Mouse (Mus musculus): ENCODE results near the gene Tsx.
"Not testable (repeated sequence)": the region's sequence is repeated elsewhere in the genome, so short reads cannot be mapped to it uniquely, and the experiment has no call there.

Tsx gene

DNA sequence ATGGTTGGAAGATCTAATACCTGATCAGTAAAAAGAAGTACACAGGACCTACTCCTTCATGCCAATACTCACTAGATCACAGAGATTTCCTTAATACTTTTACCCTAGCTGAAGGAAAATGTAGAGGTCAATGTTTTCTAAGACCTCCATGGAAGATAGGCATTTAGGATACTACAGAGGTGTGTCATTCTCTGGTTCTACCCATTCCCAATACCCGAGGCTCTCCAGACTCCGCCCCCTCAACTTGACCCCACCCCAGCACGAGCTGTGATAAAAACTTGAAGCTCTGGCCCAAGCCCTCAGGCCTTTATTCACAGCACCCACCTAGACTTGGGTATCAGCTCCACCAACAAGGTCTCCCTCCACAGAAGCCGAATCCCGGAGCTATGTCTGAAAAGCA, at the start of gene Tsx:
Gene Tsx, plus strand, starts transcription at position 301 of the 400 bp plus-strand sequence.
- no peak for DNase-seq (ENCODE audit: low read depth in 2 of 2, low spot score in 2 of 2)

DNA sequence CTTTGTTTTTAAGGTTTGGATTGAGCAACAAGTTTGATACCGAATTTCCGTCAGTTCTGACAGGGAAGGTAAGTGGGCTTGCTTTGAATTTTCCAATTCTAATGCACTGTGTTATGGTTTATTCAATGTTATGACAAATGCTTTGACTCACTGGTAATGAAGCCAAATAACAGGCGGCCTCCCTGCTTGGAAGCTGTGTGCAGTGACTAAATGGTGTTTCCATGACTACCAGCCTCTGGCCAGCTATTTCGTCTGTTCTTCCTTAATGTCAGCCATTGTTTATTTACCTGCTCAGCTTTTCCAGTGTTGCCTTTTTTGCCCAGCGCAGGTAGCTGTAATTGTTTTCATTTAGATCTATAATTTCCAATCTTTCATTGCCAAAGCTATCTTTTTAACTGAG, 48.1 kb upstream of the Tsx start:
- DNase-seq (ENCODE audit: low read depth in 2 of 2, low spot score in 2 of 2) = no peak

DNA sequence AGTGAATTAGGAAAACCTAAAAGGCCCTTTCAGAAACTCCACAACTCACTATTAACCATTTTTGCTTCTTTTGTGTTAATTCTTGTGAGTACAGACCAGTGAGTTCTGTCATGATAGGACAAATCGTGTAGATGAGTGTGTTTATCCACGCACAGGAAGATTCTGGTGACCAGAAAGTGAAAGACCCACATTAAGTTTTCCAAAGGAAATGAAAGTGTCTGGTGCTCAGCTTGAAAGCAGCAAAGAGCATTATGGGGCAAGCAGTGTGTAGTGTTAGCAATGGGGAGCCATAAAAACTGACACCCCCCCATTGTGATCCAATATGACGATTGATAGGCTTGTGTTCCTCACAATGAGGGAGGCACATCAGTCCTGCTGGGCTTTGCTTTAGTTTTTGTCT, 45.6 kb upstream of the Tsx start:
- DNase-seq (ENCODE audit: low read depth in 2 of 2, low spot score in 2 of 2) = no peak

DNA sequence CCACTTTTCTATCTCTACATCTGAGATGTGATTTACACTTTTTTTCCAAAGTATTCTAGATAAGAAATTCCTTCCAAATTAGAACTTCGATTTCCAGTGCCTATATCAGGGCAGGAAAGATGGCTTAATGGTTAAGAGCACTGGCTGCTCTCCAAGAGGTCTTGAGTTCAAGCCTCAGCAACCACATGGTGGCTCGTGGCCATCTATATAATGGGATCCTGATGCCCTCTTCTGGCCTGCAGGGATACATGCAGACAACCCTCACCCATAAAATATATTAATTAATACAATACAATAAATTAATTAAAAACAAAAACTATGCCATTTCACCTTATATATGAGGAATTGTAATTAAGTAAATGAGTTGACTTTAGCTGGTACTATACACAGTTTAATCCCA, 43.0 kb upstream of the Tsx start:
- DNase-seq (ENCODE audit: low read depth in 2 of 2, low spot score in 2 of 2) = no peak

DNA sequence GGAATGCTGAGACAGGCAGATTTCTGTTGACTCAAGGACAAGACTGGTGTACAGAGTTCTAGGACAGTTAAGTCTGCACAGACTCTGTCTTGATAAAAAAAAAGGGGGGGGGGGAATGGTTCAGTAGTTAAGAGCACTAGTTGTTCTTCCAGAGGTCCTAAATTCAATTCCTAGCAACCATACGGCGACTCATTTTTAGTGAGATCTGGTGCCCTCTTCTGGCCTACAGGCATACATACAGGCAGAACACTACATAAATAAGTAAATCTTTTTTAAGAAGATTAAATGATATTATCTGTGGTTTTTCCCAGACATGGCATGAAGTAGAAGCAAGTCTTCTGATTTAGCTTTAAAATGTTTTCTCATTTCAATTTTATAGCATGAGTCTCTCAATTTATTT, 42.6 kb upstream of the Tsx start:
- DNase-seq (ENCODE audit: low read depth in 2 of 2, low spot score in 2 of 2) = no peak

DNA sequence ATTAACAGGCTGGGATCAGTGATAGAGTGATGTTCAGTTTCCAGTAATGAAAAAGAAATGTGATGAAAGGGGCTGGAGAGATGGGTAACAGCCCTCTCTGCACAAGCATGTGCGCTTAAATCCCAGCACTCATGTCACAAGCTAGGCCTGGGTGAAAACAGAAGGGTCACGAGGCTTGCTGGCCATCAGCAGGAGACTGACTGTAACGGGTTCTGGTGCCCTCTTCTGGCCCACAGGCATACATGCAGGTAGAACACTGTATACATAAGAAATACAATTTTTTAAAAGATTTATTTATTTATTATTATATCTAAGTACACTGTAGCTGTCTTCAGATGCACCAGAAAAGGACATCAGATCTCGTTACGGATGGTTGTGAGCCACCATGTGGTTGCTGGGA, 40.0 kb upstream of the Tsx start:
- DNase-seq (ENCODE audit: low read depth in 2 of 2, low spot score in 2 of 2) = no peak

DNA sequence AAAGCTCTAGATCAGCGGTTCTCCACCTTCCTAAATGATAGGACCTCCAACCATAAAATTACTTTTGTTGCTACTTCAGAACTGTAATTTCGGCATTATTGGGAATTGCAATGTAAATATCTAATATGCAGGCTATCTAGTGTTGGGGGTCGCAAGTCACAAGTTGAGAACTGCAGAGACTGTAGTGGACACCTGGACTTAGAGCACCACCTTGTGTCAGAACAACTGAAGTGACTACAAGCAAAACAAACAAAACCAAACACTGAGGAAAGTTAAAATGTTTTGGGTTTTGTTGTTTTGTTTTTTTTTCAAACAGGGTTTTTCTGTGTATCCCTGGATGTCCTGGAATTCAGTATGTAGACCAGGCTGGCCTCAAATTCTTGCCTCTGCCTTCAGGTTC, 29.7 kb upstream of the Tsx start:
- no peak for DNase-seq (ENCODE audit: low read depth in 2 of 2, low spot score in 2 of 2)

DNA sequence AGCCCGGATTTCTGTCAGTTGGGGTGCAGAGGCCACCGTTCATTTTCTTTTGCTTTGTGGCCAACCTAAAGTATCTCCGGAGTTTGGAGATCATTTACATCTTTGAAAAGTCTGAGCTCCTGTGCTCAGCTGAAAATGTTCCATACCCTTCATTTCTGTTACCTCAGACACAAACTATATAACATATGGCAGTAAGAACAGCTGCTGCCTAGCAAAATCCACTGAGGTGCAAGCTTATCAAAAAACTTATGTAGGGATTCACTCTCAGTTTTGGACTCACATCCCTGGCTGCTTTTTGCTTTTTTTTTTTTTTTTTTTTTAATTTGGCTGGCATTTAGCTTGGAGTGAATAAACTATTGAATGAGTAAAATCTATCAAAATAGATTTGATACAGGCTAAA, 26.1 kb upstream of the Tsx start:
- DNase-seq (ENCODE audit: low read depth in 2 of 2, low spot score in 2 of 2) = no peak

DNA sequence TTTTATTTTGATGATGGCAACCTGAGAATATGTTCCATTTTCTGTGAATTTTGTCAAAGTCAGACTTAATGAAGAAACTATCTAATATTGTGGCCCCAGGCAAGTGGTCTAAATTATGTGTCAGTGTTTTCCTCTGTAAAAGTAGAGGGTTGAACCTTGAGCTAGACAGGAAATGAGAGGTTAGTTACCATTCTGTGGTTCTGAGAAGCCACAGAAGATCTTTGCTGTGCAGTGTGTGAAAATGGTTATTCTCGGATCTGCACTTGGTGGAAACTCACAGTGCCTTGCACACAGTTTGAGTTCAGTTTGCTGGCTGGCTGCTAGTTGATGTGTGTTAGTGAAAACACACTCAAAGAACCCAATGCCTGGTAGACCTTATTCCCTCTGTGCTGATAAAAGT, 20.4 kb upstream of the Tsx start:
- DNase-seq (ENCODE audit: low read depth in 2 of 2, low spot score in 2 of 2) = peak in 1 of 2 experiments; percentile 1

DNA sequence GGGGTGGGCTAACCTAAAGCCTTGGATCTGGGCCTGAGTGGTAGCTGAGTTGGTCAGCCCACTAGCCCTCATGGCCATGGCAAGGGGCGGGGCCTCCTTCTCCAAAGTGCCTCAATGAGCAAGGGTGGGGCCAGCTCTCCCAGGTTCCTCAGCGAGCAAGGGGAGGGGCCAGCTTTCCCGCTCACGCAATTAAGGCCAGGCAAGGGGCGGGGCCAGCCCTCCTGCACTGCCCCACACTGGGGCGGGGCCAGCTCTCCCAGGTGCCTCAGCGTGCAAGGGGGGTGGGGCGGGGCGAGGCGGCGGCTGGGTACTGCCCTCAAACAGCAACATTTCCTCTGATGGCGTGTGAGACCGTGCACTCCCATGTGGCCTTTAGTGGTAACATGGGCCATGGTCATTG, 9.2 kb upstream of the Tsx start:
- no peak for DNase-seq (ENCODE audit: low read depth in 2 of 2, low spot score in 2 of 2)

DNA sequence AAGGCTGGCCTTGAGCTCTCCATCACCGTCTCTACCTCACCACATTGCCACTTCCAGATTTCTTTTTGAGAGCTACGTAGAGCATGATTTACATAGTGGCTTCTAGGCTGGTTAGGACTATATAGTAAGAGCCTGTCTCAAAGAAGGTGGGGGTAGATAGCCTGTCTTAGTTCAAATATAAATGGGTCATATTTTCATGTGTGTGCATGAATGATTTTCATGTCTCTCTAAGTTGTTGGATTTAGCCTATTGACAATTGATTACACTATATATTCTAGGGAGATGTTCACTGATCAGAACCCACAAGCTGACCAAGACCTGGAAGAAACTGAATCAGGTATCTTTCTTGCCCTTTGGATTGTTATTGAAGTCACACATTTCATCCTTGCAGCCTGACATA, 7.4 kb downstream of the Tsx start, which contains the start of gene Gm26992:
Gene Gm26992, plus strand, starts transcription at position 301 of the 400 bp plus-strand sequence.
- no peak for DNase-seq (ENCODE audit: low read depth in 2 of 2, low spot score in 2 of 2)

DNA sequence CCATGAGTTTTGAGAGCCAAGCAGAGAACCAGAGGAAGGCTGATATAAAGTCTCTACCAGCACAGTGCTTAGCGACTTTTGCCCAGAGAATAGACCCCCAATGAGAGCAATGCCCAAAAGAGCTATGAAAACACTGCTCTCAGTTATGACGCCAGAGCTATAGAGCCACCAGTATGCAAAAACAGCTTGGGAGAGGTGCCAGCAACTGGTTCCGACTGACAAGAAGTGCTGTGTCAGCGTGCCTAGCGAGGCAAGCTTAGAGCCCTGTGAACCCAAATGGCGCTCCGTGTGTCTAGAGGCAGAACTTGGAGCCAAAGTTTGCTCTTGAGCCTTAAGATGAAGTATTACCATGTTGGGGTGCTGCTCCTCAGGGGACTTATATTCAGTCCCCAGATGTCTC, 13.4 kb downstream of the Tsx start:
- DNase-seq (ENCODE audit: low read depth in 2 of 2, low spot score in 2 of 2) = no peak

DNA sequence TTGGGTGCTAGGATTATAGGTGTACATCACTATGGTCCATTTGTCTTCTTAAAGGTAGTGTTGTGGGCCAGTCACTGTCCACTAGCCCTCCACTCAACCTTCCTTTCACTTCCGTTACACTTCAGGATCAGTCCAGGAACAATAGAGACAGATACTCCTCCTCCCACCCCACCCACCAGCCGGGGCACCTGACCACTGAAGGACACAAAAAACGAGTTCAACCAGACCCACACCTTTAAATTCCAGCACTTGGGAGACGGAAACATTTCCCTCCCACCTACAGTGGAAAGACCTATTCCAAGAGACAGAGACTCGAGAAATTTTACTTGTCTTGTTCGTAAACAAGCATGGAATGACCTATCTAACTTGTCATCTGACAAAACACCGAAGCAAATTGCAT, 18.0 kb downstream of the Tsx start:
- no peak for DNase-seq (ENCODE audit: low read depth in 2 of 2, low spot score in 2 of 2)

DNA sequence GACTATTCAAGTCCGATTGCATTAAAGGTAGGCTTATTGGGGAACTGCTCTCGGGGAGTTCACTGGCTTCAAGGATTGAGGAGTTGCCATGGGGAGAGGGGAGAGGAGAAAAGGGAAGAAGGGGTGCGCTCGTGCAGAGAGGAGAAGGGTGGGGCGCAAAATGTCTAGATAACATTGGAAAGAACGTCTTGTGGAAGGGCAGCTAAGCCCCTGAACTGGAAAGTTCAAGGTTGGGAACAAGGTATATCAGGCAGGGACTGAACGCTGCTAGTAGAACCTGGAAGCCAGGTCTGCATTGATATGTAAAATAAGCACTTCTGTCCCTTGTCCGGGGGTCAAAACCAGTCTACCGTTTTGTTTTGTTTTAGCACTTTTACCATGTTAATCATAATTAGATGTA, 23.8 kb downstream of the Tsx start:
- no peak for DNase-seq (ENCODE audit: low read depth in 2 of 2, low spot score in 2 of 2)

DNA sequence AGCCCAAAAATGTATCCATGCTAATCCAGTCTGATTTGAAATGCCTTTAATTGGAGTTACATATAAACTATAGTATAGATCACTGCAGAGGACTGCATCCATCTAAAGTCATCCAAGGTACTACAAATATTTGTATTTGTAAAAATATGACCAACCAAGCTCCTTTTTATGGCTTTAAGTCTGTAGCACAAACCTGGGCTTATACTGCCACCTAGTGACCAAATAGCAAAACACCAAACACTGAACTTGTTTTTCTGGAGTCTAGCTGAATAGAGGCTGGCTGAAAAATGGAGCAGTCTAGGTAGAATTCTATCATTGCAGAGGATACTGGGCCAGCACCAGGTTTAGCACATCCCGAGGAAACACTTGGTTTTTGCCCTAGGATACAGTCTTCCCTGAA, 26.5 kb downstream of the Tsx start:
- peak in 1 of 2 experiments; percentile 44 for DNase-seq (ENCODE audit: low read depth in 2 of 2, low spot score in 2 of 2)

DNA sequence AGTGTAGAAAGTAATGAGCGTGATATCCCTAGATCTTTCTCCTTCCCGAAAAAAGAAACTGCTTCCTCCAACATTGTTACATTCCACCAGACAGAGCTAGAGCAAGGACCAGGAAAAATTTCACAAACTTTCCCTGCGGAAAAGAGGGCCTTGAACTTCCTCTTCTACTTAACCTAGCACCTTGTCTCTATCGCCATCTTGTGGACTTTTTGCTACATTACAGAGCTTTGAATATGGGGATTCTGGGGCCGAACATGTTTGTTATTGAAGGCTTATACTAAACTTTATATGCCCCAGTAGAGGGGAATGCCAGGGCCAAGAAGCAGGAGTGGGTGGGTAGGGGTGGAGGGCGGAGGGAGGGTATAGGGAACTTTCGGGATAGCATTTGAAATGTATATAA, 29.5 kb downstream of the Tsx start:
- peak; percentile 6 to 44 for DNase-seq (ENCODE audit: low read depth in 2 of 2, low spot score in 2 of 2)

DNA sequence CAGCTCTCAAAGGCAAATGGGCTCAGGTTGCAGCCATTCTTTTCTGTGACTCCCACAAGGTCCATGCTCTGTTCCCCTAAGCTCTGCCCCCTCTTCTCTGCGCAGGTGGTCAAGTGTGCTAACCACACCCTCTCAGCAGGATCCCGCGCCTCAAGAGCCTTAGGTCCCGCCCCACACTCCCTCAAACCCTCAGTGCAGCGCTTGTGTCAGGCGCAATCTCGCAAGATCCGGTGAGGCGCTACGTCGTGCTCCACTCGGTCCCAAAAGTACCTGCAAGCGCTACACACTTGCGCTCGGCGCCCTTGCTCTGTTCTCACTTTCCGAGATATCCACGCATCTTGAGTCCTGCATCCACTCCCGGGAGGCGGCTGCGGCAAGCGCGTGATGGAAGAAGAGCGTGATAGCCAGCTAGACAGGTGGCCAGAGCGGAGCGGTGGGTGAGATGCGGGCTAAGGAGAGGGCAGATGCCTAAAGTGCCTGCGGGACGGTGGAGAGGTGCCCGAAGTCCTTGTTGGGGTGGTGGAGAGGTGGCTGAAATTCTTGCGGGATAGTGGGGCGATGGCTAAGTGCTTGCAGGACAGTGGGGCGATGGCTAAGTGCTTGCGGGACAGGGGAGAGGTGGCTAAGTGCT, 33.4 kb downstream of the Tsx start:
- peak in 1 of 2 experiments; percentile 49 for DNase-seq (ENCODE audit: low read depth in 2 of 2, low spot score in 2 of 2)

DNA sequence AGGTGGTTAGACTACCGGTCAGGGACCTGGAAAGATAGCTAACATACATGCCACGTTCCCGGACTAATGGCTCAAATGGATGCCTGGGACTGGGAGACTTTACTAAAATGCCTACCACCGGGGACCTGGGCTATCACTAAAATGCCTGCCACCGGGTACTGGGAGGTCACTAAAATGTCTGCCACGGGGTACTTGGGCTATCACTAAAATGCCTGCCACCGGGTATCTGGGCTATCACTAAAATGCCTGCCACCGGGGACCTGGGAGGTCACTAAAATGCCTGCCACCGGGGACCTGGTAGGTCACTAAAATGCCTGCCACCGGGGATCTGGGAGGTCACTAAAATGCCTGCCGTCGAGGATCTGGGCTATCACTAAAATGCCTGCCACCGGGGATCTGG, 34.2 kb downstream of the Tsx start:
- DNase-seq (ENCODE audit: low read depth in 2 of 2, low spot score in 2 of 2) = not testable (repeated sequence)

DNA sequence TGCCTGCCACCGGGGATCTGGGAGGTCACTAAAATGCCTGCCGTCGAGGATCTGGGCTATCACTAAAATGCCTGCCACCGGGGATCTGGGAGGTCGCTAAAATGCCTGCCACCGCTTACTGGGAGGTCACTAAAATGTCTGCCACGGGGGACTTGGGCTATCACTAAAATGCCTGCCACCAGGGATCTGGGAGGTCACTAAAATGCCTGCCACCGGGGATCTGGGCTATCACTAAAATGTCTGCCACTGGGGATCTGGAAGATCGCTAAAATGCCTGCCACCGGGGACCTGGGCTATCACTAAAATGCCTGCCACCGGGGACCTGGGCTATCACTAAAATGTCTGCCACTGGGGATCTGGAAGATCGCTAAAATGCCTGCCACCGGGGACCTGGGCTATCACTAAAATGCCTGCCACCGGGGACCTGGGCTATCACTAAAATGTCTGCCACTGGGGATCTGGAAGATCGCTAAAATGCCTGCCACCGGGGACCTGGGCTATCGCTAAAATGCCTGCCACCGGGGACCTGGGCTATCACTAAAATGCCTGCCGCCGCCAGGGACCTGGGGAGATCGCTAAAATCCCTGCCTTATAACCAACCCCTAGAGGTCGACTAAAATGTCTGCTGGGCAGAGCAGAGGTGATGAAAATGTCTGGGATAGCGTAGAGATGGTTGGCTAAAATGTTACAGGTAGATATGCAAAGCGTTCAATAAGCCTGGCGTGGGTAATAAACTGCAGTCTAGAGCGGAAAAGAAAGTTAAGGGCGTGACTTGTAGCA, 34.9 kb downstream of the Tsx start:
- DNase-seq (ENCODE audit: low read depth in 2 of 2, low spot score in 2 of 2) = not testable (repeated sequence)

DNA sequence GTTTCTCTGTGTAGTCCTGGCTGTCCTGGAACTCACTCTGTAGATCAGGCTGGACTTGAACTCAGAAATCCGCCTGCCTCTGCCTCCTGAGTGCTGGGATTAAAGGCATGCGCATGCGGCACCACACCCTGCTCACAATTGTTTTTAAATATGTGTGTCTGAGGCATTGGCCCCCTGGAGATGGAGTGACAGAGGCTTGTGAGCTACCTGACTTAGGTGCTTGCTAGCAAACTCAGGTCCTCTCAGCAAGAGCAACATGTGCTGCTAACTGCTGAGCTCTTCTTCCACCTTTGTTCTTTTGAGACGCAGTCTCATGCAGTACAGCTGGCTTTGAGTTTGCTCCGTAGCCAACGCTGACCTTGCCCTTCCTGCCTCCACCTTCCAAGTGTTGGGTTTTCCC, 38.5 kb downstream of the Tsx start:
- DNase-seq (ENCODE audit: low read depth in 2 of 2, low spot score in 2 of 2) = no peak

DNA sequence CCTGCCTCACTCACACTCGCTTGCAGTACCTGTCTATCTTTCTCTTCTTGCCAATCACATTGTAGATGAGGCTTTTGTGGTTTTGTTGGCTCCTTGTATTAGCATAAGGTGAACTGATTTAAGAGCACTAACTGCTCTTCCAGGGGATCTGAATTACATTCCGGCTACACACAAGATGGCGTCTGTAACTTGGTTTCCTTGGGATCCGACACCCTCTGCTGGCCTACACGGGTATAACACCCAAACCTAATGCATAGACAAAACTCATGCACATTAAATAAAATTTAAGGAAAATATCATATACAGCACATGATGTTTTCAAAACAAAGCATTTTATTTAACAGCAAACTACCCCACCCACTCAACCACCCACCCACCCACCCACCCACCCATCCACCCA, 45.8 kb downstream of the Tsx start:
- DNase-seq (ENCODE audit: low read depth in 2 of 2, low spot score in 2 of 2) = no peak

DNA sequence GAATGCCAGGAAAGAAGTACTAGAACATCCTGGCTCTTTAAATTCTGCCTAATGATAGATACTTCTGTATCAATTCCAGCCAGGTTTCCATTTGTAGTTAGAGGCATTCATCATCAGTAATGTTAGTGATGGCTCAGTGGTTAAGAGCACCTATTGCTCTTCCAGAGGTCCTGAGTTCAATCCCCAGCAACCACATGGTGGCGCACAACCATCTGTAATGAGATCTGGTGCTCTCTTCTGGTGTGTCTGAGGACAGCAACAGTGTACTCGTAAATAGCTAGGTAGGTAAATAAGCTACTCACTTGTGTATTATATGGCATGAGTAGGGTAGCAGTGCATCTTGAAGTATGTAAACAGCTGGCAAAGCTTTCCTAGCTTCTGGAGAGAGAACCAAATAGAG, 54.7 kb downstream of the Tsx start:
- DNase-seq (ENCODE audit: low read depth in 2 of 2, low spot score in 2 of 2) = no peak

DNA sequence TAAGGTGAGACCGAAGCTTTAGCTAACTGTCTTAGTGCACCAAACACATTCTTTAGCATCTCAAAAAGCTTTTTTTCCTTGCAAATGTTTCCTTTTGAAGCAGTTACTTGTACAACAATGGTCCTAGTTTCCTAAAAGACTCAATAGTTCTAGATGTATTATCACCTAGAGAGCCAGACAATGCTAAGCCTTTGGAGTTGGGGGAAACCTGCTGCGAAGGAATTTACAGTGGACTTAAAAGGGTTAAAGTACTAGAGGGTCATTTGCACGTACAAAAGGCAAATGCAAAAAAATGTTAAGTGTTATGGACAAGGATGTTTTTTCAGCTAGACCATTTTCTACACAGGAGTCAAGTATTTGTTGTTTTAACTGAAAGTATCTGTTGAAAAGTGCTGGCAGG, 58.1 kb downstream of the Tsx start:
- DNase-seq (ENCODE audit: low read depth in 2 of 2, low spot score in 2 of 2) = no peak
